Mouse (Mus musculus) thymus, postnatal 36 days (tissue): ENCODE results near the gene Gm12790.
"Not testable (repeated sequence)": the region's sequence is repeated elsewhere in the genome, so short reads cannot be mapped to it uniquely, and the experiment has no call there.

Experiments
- DNase-seq, 2 experiments: peaks; one replicate each; pipeline ENCODE4 v3.0.0; 2022; ENCODE audit warnings: mixed read lengths in 2 of 2

Gene Gm12790

DNA sequence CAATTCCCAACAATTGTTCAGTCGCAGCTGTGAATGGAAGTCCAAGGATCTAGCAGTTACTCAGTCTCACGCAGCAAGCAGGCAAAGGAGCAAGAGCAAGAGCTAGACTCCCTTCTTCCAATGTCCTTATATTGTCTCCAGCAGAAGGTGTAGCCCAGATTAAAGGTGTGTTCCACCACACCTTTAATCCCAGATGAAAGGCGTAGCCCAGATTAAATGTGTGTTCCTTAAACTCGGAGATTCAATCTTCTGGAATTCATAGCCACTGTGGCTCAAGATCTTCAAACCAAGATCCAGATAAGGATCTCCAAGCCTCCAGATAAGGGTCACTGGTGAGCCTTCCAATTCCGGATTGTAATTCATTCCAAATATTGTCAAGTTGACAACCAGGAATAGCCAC is at the start of gene Gm12790:
Gm12790 (minus strand) TSS at position 101 of the 400 bp plus-strand sequence.
- DNase-seq = not testable (repeated sequence)

DNA sequence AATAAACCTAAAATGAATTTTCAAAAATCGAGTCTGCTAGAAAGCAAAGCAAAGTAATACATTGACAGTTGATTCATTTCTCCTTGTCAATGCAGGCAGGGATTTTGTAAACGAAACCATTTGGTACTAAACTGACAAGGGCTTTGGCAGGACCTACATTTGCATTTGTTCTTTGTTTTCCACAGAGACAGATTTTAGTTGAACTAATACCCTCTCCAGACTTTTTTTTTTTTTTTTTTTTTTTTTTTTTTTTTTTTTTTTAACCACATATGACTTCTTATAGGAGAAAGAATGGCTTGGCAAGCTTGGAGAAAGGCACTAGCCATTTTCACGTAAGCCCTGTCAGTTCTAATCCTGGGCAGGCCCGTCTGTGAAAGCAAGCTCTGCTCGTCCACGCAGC is 45.8 kb upstream of the Gm12790 start:
- no peak for DNase-seq

DNA sequence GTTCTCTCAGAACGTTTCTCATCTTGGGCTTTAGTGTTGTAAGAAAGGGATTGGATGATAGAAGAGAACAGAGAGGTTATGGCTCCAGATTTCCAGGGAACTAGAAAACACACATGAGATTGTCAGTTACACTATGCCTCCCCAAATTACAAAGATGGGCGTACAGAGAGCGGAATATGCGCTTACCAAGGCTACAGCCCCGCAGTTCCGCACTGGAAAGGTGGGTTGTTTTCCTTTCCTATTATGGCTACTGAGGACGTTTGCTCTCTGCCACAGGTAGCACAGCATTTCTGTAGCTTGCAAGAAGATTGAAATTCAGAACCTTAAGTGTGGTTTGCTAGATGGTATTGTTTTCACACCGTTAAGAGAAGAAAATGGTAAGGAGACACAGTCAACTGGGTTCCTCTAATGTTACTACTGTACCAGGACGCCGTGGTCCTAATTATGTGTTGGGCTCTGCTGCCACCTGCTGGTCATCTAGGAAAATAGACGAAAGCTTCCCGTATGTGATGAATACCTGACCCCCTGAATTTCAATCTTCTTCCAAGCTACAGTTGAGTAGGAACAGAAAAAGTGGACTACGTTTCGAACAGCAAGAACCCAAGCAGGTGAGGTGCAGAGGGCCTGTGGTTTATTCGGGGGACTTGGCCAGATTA is 17.5 kb upstream of the Gm12790 start:
- DNase-seq = peak; percentile 29 to 35

DNA sequence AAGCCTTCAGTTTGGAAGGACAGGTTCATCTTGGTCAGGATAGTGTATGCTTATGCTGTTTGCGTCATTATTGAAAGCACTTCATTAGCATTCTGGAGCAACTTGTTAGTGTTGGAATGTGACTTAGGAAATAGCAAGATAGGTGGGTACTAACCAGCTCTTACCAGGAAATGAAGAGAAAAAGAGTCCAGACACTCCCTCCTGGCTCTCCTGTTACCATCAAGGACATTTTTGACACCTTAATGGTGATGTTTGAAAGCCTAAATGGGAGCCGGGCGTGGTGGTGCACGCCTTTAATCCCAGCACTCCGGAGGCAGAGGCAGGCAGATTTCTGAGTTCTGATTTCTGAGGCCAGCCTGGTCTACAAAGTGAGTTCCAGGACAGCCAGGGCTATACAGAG is 16.6 kb upstream of the Gm12790 start:
- no peak for DNase-seq

DNA sequence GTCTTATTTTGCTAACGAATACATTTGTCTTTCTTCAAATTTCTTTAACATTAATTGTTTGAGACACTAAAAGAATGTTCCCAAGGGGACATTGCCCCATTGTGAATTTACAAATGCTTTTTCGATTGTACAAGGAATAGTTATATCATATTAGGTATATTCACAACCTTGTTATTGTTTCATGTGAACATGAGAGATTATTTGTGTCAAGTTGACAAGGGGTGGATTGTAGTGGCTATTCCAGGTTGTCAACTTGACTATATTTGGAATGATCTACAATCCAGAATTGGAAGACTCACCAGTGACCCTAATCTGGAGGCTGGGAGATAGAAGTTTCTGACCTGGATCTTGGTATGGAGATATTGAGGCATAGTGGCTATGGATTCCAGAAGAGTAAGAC is 5.5 kb upstream of the Gm12790 start, which contains the start of gene Gm12789:
Gm12789 (plus strand) TSS at position 301 of the 400 bp plus-strand sequence.
- DNase-seq = not testable (repeated sequence)

DNA sequence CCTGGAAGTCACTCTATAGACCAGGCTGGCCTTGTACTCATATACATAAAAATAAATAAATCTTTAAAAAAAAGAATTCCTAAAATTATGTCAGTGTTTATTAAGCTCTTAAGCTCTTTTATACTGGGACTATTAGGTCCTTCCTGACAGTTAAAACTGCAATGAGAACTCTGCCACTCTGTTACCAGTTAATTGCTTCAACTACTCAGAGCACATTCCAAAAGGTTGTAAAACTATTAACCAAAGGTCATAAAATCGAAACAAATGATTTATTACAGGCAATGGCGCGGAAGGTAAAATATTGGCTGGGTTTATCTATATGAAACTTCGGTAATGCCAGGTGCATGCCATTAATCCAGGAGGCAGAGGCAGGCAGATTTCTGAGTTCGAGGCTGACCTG is 4.8 kb upstream of the Gm12790 start:
- DNase-seq = no peak

DNA sequence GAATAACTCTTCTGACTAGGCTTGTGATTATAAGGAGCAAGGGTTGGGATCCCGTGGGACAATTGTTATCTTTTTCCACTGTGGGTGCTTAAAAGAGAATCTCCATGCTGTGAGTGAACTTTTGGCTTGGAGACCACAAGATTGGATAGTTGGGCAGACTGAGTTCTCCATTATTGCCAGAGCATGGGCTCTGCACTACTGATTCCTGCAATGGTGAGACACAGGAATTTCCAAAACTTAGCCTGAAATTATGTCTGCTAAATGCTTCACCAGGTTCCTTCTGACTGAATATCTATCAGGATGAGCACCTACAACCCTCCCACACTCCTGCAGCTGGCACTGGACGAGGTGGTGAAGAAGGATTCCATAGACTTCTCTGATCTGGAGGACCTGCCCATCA is 40.7 kb downstream of the Gm12790 start, which contains the start of gene Gm12794:
Gm12794 (plus strand) TSS at position 301 of the 400 bp plus-strand sequence.
- DNase-seq = not testable (repeated sequence)
